Mouse (Mus musculus) heart, postnatal 4 days (tissue): ENCODE measurements around the gene AB124611. TPM values are rescaled to one million over a fixed set of nuclear protein-coding genes. Genes with fewer than 3 reads are reported as not detected.
"Not testable (repeated sequence)": the region's sequence is repeated elsewhere in the genome, so short reads cannot be mapped to it uniquely, and the experiment has no call there.

Experiments
- DNase-seq: peaks from one replicate; pipeline ENCODE4 v3.0.0; 2021
- total RNA-seq, 2 experiments: library from RNA; stranded (reverse); gene quantifications; 2 replicates each; pipeline ENCODE4 v1.2.3; 2021

The AB124611 gene
- total RNA-seq, 2 experiments from 2014 or later = 0.95 to 1.1 TPM

GRCm38 (mm10) chr9:21525142-21525936 lies 637 bp upstream of the AB124611 start:
- DNase-seq = no peak

GRCm38 (mm10) chr9:21526634-21526944 lies 613 bp downstream of the AB124611 start:
- DNase-seq = no peak

GRCm38 (mm10) chr9:21527100-21527801 lies 1.3 kb downstream of the AB124611 start:
- DNase-seq = no peak

GRCm38 (mm10) chr9:21527917-21528324 lies 1.9 kb downstream of the AB124611 start:
- no peak for DNase-seq

- DNase-seq = no peak
Measured at GRCm38 (mm10) chr9:21536501-21536900, 10.5 kb downstream of the AB124611 start.

GRCm38 (mm10) chr9:21537009-21537408 lies 11.0 kb downstream of the AB124611 start:
- DNase-seq = no peak

- no peak for DNase-seq
Measured at GRCm38 (mm10) chr9:21539981-21540753, 14.2 kb downstream of the AB124611 start.

- DNase-seq = not testable (repeated sequence)
Measured at GRCm38 (mm10) chr9:21542001-21542400, 16.0 kb downstream of the AB124611 start.

GRCm38 (mm10) chr9:21545351-21545915 lies 19.5 kb downstream of the AB124611 start:
- DNase-seq = no peak

GRCm38 (mm10) chr9:21545916-21546788 lies 20.2 kb downstream of the AB124611 start:
- DNase-seq = peak; percentile 100

GRCm38 (mm10) chr9:21546789-21547074 lies 20.8 kb downstream of the AB124611 start, which contains the start of gene Carm1:
Gene Carm1 (plus strand): TSS chr9:21546894.
- peak; percentile 71 for DNase-seq

GRCm38 (mm10) chr9:21547075-21547941 lies 21.3 kb downstream of the AB124611 start:
- peak; percentile 55 for DNase-seq

- no peak for DNase-seq
Measured at GRCm38 (mm10) chr9:21551049-21551448, 25.1 kb downstream of the AB124611 start.

GRCm38 (mm10) chr9:21553607-21554273 lies 27.8 kb downstream of the AB124611 start:
- DNase-seq = no peak

GRCm38 (mm10) chr9:21555198-21555742 lies 29.3 kb downstream of the AB124611 start:
- DNase-seq = no peak

GRCm38 (mm10) chr9:21556996-21557395 lies 31.0 kb downstream of the AB124611 start:
- no peak for DNase-seq

- no peak for DNase-seq
Measured at GRCm38 (mm10) chr9:21557556-21557955, 31.6 kb downstream of the AB124611 start.

GRCm38 (mm10) chr9:21558366-21558765 lies 32.4 kb downstream of the AB124611 start:
- DNase-seq = peak; percentile 53

GRCm38 (mm10) chr9:21559151-21559550 lies 33.2 kb downstream of the AB124611 start:
- no peak for DNase-seq

GRCm38 (mm10) chr9:21564420-21564819 lies 38.4 kb downstream of the AB124611 start:
- no peak for DNase-seq
